Mouse (Mus musculus): ENCODE measurements around the gene Nanp. TPM values are rescaled to one million over a fixed set of nuclear protein-coding genes. Genes with fewer than 3 reads are reported as not detected.

The Nanp gene
- 10 to 100 TPM; 23.1 to 26.2 TPM for total RNA-seq (2021)

GRCm38 (mm10) chr2:151039232-151039695, at the start of gene Nanp, which contains the start of gene Ninl:
Gene Nanp, minus strand, starts transcription at chr2:151039398.
Gene Ninl, minus strand, starts transcription at chr2:151039382.
- DNase-seq = peak; percentile 90 to 91

GRCm38 (mm10) chr2:151056637-151057036, 17.4 kb upstream of the Nanp start:
- DNase-seq = no peak

GRCm38 (mm10) chr2:151040411-151040810, 1.2 kb upstream of the Nanp start:
- DNase-seq = no peak

GRCm38 (mm10) chr2:151039726-151040125, 528 bp upstream of the Nanp start:
- no peak for DNase-seq

- no peak for DNase-seq
Observed at GRCm38 (mm10) chr2:151038811-151039222, 381 bp downstream of the Nanp start.

GRCm38 (mm10) chr2:151037876-151038552, 1.2 kb downstream of the Nanp start:
- no peak for DNase-seq

GRCm38 (mm10) chr2:151037292-151037691, 1.9 kb downstream of the Nanp start:
- DNase-seq = no peak

GRCm38 (mm10) chr2:151036721-151037120, 2.5 kb downstream of the Nanp start:
- no peak for DNase-seq

GRCm38 (mm10) chr2:151034435-151034834, 4.8 kb downstream of the Nanp start:
- no peak for DNase-seq

- DNase-seq = no peak
Observed at GRCm38 (mm10) chr2:151021158-151021557, 18.0 kb downstream of the Nanp start.

- DNase-seq = no peak
Observed at GRCm38 (mm10) chr2:151015316-151015715, 23.9 kb downstream of the Nanp start.

- no peak for DNase-seq
Observed at GRCm38 (mm10) chr2:151011273-151011672, 27.9 kb downstream of the Nanp start.

GRCm38 (mm10) chr2:151009515-151010085, 29.6 kb downstream of the Nanp start:
- DNase-seq = no peak

- peak; percentile 69 to 76 for DNase-seq
Observed at GRCm38 (mm10) chr2:151008939-151009509, 30.2 kb downstream of the Nanp start.

GRCm38 (mm10) chr2:151008517-151008932, 30.7 kb downstream of the Nanp start:
- DNase-seq = no peak

- no peak for DNase-seq
Observed at GRCm38 (mm10) chr2:151008006-151008405, 31.2 kb downstream of the Nanp start.

GRCm38 (mm10) chr2:151006281-151006945, 32.8 kb downstream of the Nanp start:
- no peak for DNase-seq

- no peak for DNase-seq
Observed at GRCm38 (mm10) chr2:151004390-151004789, 34.8 kb downstream of the Nanp start.

GRCm38 (mm10) chr2:151003796-151004195, 35.4 kb downstream of the Nanp start:
- DNase-seq = no peak

GRCm38 (mm10) chr2:151001619-151002175, 37.5 kb downstream of the Nanp start:
- no peak for DNase-seq

GRCm38 (mm10) chr2:151000402-151001178, 38.6 kb downstream of the Nanp start:
- DNase-seq = peak in 1 of 2 experiments; percentile 47

GRCm38 (mm10) chr2:150999021-150999420, 40.2 kb downstream of the Nanp start:
- no peak for DNase-seq

Measured in layer of hippocampus, postnatal 36 days (tissue).